Comparison of ENCODE assay signal across 11 mouse cellular contexts in genomic region chr5:139353496-139353895, GRCm38 (mm10). TPM values are rescaled to one million over a fixed set of nuclear protein-coding genes. Genes with fewer than 3 reads are reported as not detected.
DNase-seq lines count a peak whose midpoint lies in the region; ATAC-seq and TF ChIP-seq lines count a peak whose summit lies in the region.
"Had no signal": no experiment of that assay in that cellular context is flagged by ENCODE, and none has a peak within 500 bp of the region (broad histone marks: within the 10 kb centered on the region; RNA-seq: fewer than 3 reads in every experiment).

No protein-coding gene starts in this region.

- no peaks in the 10 kb centered on the region for H3K27me3 ChIP-seq in hindbrain, embryonic 11.5 days (ENCODE audit: control insufficient read depth, insufficient read depth, low read length)
- H3K27me3 ChIP-seq in hindbrain, embryonic 14.5 days (ENCODE audit: control insufficient read depth, insufficient read depth, low read length), result no peaks in the 10 kb centered on the region
- no peaks in the 10 kb centered on the region for H3K27me3 ChIP-seq in CH12.LX (replicated peaks)

- no peak for TF ChIP-seq POLR2A in CH12.LX (IDR thresholded peaks at IDR 0.05; ENCODE audit: low read depth, low read length)

- peak; percentile 50 for DNase-seq in hindbrain, embryonic 11.5 days (ENCODE audit: low spot score)
- DNase-seq in hindbrain, embryonic 14.5 days (ENCODE audit: low spot score), result no peak
- peak; percentile 66 for DNase-seq in CH12.LX (ENCODE audit: extremely low read depth)
- DNase-seq in naive thymus-derived CD4-positive, alpha-beta T cell, adult 2 months (ENCODE audit: low read depth), result peak; percentile 77
- no peak for DNase-seq in yolk sac, embryonic 10.5 days (ENCODE audit: low spot score)
- DNase-seq in gastrocnemius, adult 8-10 months (ENCODE audit: low spot score in 2 of 2), result no peak
- no peak for DNase-seq in layer of hippocampus, adult 18-20 months (ENCODE audit: low spot score in 2 of 2)

- H3K36me3 ChIP-seq in hindbrain, embryonic 11.5 days (ENCODE audit: control insufficient read depth, insufficient read depth, low read length), result no peaks in the 10 kb centered on the region
- H3K36me3 ChIP-seq in hindbrain, embryonic 14.5 days (replicated peaks; ENCODE audit: control insufficient read depth, insufficient read depth), result no peaks in the 10 kb centered on the region
- H3K36me3 ChIP-seq in CH12.LX (replicated peaks in 1 of 2; ENCODE audit: control insufficient read depth in 1 of 2, insufficient read depth in 1 of 2, low read length in 1 of 2), result peaks cover 0 to 16% of the 10 kb centered on the region in 2 experiments

- TF ChIP-seq EP300 in CH12.LX (IDR thresholded peaks at IDR 0.05; ENCODE audit: low read length), result no peak

- H3K4me1 ChIP-seq in hindbrain, embryonic 11.5 days (replicated peaks; ENCODE audit: control insufficient read depth, insufficient read depth, low read length), result no peaks in the 10 kb centered on the region
- H3K4me1 ChIP-seq in hindbrain, embryonic 14.5 days (replicated peaks; ENCODE audit: control insufficient read depth, insufficient read depth, low read length), result no peaks in the 10 kb centered on the region
- peaks cover 15 to 26% of the 10 kb centered on the region in 2 experiments; a peak in 3 of 4 replicates for H3K4me1 ChIP-seq in CH12.LX (ENCODE audit: control insufficient read depth in 1 of 2, insufficient read depth in 2 of 2)

- no peaks in the 10 kb centered on the region for H3K9me3 ChIP-seq in hindbrain, embryonic 11.5 days (ENCODE audit: control insufficient read depth, low read length)
- H3K9me3 ChIP-seq in hindbrain, embryonic 14.5 days (ENCODE audit: control insufficient read depth, low read length), result no peaks in the 10 kb centered on the region
- H3K9me3 ChIP-seq in CH12.LX (replicated peaks; ENCODE audit: low read length), result no peaks in the 10 kb centered on the region

- dilution Hi-C loops in CH12.LX (cut with MboI; ENCODE audit: extremely low pct_ligation_motif_present, extremely low pct_unique_long_range_greater_than_20kb, low sequenced_read_pairs), result no loop called here

- peak; percentile 51 for TF ChIP-seq RAD21 in CH12.LX (IDR thresholded peaks at IDR 0.05; ENCODE audit: low read depth, low read length)

- H3K79me2 ChIP-seq in CH12.LX (replicated peaks; ENCODE audit: control insufficient read depth, extremely low read depth, insufficient read depth, poor library complexity, severe bottlenecking), result no peaks in the 10 kb centered on the region

- no peak overlapping the region for H3K4me3 ChIP-seq in hindbrain, embryonic 11.5 days (ENCODE audit: low read depth, low read length)
- no peak overlapping the region for H3K4me3 ChIP-seq in hindbrain, embryonic 14.5 days (replicated peaks; ENCODE audit: low read length)
- H3K4me3 ChIP-seq in CH12.LX (replicated peaks in 1 of 3; ENCODE audit: low read depth in 2 of 3, low read length in 2 of 3, poor library complexity in 1 of 3), result no peak overlapping the region

- no peak overlapping the region for H3K9ac ChIP-seq in hindbrain, embryonic 11.5 days (ENCODE audit: low read depth, low read length)
- H3K9ac ChIP-seq in hindbrain, embryonic 14.5 days, result no peak overlapping the region
- no peak overlapping the region for H3K9ac ChIP-seq in CH12.LX (ENCODE audit: insufficient read depth, low read depth)

- in situ Hi-C loops in CH12.LX (cut with MboI; ENCODE audit: low pct_ligation_motif_present, low pct_unique_long_range_greater_than_20kb, low sequenced_read_pairs), result loop anchor here (25.0 kb wide), 1 partner anchor 109 kb away; the partner anchor contains the start of gene 3110082I17Rik

- H3K27ac ChIP-seq in hindbrain, embryonic 11.5 days (ENCODE audit: low read depth, low read length), result no peak overlapping the region
- no peak overlapping the region for H3K27ac ChIP-seq in hindbrain, embryonic 14.5 days
- no peak overlapping the region for H3K27ac ChIP-seq in CH12.LX (ENCODE audit: insufficient read depth, low read depth)

- 67% methylated on average over 10 of the region's 10 CpGs for WGBS in hindbrain, embryonic 11.5 days
- 66% methylated on average over 10 of the region's 10 CpGs for WGBS in hindbrain, embryonic 14.5 days

- ATAC-seq in hindbrain, embryonic 11.5 days (ENCODE audit: low FRiP score), result no peak
- no peak for ATAC-seq in hindbrain, embryonic 14.5 days (ENCODE audit: low FRiP score)
- peak; percentile 39; the same call in 1 of the 2 replicates for ATAC-seq in common myeloid progenitor, adult 5-6 weeks (replicated peaks; ENCODE audit: low read depth, poor library complexity, severe bottlenecking)

- TF ChIP-seq CTCF in CH12.LX (conservative IDR thresholded peaks at IDR 0.05 in 1 of 2, IDR thresholded peaks at IDR 0.05 in 1 of 2; ENCODE audit: low read depth in 2 of 2, low read length in 2 of 2), result peak in 1 of 2 experiments; percentile 77; a peak in 2 of 4 replicates

- H3K4me2 ChIP-seq in hindbrain, embryonic 11.5 days (replicated peaks; ENCODE audit: low read depth, low read length), result no peak overlapping the region
- no peak overlapping the region for H3K4me2 ChIP-seq in hindbrain, embryonic 14.5 days (replicated peaks)
- no peak overlapping the region for H3K4me2 ChIP-seq in CH12.LX (ENCODE audit: insufficient read depth, low read depth, poor library complexity, severe bottlenecking)

TF ChIP-seq in CH12.LX, 34 proteins besides CTCF, POLR2A, EP300 and RAD21:
- peak; percentile 66 for TF ChIP-seq ZNF384 (IDR thresholded peaks at IDR 0.05; ENCODE audit: low read depth, low read length)
- peak; percentile 75 for TF ChIP-seq SMC3 (IDR thresholded peaks at IDR 0.05; ENCODE audit: low read depth, low read length)
- no peak for TF ChIP-seq HCFC1 (IDR thresholded peaks at IDR 0.05; ENCODE audit: low read depth, low read length)
- no peak for TF ChIP-seq ZKSCAN1 (IDR thresholded peaks at IDR 0.05; ENCODE audit: borderline replicate concordance, low read depth, low read length)
- TF ChIP-seq POLR2AphosphoS2 (IDR thresholded peaks at IDR 0.05; ENCODE audit: low read depth, low read length), result no peak
- TF ChIP-seq NELFE (IDR thresholded peaks at IDR 0.05; ENCODE audit: low read depth, low read length), result 0 out of 2 replicates have a peak, but pooled peaks have one; percentile 22
- TF ChIP-seq TCF12 (IDR thresholded peaks at IDR 0.05; ENCODE audit: low read depth, low read length), result no peak

RNA-seq across cellular contexts. Expression of gene Cyp2w1, which starts 1.1 kb away (rescaled TPM):
- not detected in 2 replicates for polyA plus RNA-seq in hindbrain, embryonic 11.5 days (2014; fragmentation: Nextera tagmentation; extraction: Ambion mirVana)
- polyA plus RNA-seq in hindbrain, embryonic 14.5 days (2014; fragmentation: Nextera tagmentation; extraction: Ambion mirVana), result not detected in 2 replicates
- total RNA-seq in CH12.LX (2012; rRNA removed), result not detected in 2 replicates
- total RNA-seq in CH12.LX (2014; rRNA removed), result not detected in 2 replicates
- not detected in 2 replicates for polyA plus RNA-seq in CH12.LX (2012; ENCODE audit: insufficient read length, low read depth)
- not detected in 2 replicates for total RNA-seq in common myeloid progenitor, adult 5-6 weeks (2017)
- not detected for total RNA-seq in gastrocnemius, adult 8-10 months (2022)
- total RNA-seq in layer of hippocampus, adult 18-20 months (2021), result not detected
- total RNA-seq: adrenal gland, postnatal 36 days had no signal
- polyA plus RNA-seq: kidney, embryonic 14.5 days; neural tube, embryonic 11.5 days had no signal

RNA-seq across cellular contexts. Expression of gene Cox19, which starts 2.3 kb away (rescaled TPM):
- polyA plus RNA-seq in hindbrain, embryonic 11.5 days (2014; fragmentation: Nextera tagmentation; extraction: Ambion mirVana), result 127 and 129 TPM in 2 replicates
- polyA plus RNA-seq in hindbrain, embryonic 14.5 days (2014; fragmentation: Nextera tagmentation; extraction: Ambion mirVana), result 110 and 113 TPM in 2 replicates
- total RNA-seq in CH12.LX (2012; rRNA removed), result 30.1 and 38.8 TPM in 2 replicates
- 32.1 and 32.3 TPM in 2 replicates for total RNA-seq in CH12.LX (2014; rRNA removed)
- polyA plus RNA-seq in CH12.LX (2012; ENCODE audit: insufficient read length, low read depth), result 70.1 and 74.0 TPM in 2 replicates
- 10.9 and 17.8 TPM in 2 replicates for total RNA-seq in common myeloid progenitor, adult 5-6 weeks (2017)
- 10 to 100 TPM; 46.5 to 60.3 (median 57.4) TPM for total RNA-seq in gastrocnemius, adult 8-10 months (2022)
- total RNA-seq in layer of hippocampus, adult 18-20 months (2021), result 10 to 100 TPM; 65.3 to 71.1 TPM

RNA-seq across cellular contexts. Expression of gene Gpr146, which starts 24.0 kb away (rescaled TPM):
- polyA plus RNA-seq in hindbrain, embryonic 11.5 days (2014; fragmentation: Nextera tagmentation; extraction: Ambion mirVana), result 1.8 TPM in 2 replicates
- polyA plus RNA-seq in hindbrain, embryonic 14.5 days (2014; fragmentation: Nextera tagmentation; extraction: Ambion mirVana), result 1.4 and 2.7 TPM in 2 replicates
- 0.08 and 0.13 TPM in 2 replicates for total RNA-seq in CH12.LX (2012; rRNA removed)
- total RNA-seq in CH12.LX (2014; rRNA removed), result not detected in 2 replicates
- polyA plus RNA-seq in CH12.LX (2012; ENCODE audit: insufficient read length, low read depth), result not detected in 2 replicates
- 4.9 and 5.4 TPM in 2 replicates for total RNA-seq in common myeloid progenitor, adult 5-6 weeks (2017)
- 10 to 100 TPM; 20.9 to 28.6 (median 25.4) TPM for total RNA-seq in gastrocnemius, adult 8-10 months (2022)
- 10 to 100 TPM; 10.8 to 12.2 TPM for total RNA-seq in layer of hippocampus, adult 18-20 months (2021)

RNA-seq across cellular contexts. Expression of gene Adap1, which starts 28.1 kb away (rescaled TPM):
- 2.1 and 4.0 TPM in 2 replicates for polyA plus RNA-seq in hindbrain, embryonic 11.5 days (2014; fragmentation: Nextera tagmentation; extraction: Ambion mirVana)
- polyA plus RNA-seq in hindbrain, embryonic 14.5 days (2014; fragmentation: Nextera tagmentation; extraction: Ambion mirVana), result 78.6 and 89.9 TPM in 2 replicates
- total RNA-seq in CH12.LX (2012; rRNA removed) (73.2 and 93.9 TPM in 2 replicates), CH12.LX (2014; rRNA removed) (53.9 and 55.3 TPM in 2 replicates)
- polyA plus RNA-seq in CH12.LX (2012; ENCODE audit: insufficient read length, low read depth), result 61.8 and 70.7 TPM in 2 replicates
- total RNA-seq in common myeloid progenitor, adult 5-6 weeks (2017), result 15.8 and 25.8 TPM in 2 replicates
- total RNA-seq in gastrocnemius, adult 8-10 months (2022), result 1 to 10 TPM in 1 of 4 experiments, under 1 TPM in 3; 0.44 to 2.0 (median 0.64) TPM
- total RNA-seq in layer of hippocampus, adult 18-20 months (2021), result 100 to 1,000 TPM; 164 to 166 TPM

RNA-seq across cellular contexts. Expression of gene C130050O18Rik, which starts 51.6 kb away (rescaled TPM):
- polyA plus RNA-seq in hindbrain, embryonic 11.5 days (2014; fragmentation: Nextera tagmentation; extraction: Ambion mirVana), result 0.11 and 0.32 TPM in 2 replicates
- 0.26 and 0.32 TPM in 2 replicates for polyA plus RNA-seq in hindbrain, embryonic 14.5 days (2014; fragmentation: Nextera tagmentation; extraction: Ambion mirVana)
- 0.17 TPM in 1 of 2 replicates, not detected in the other for total RNA-seq in CH12.LX (2012; rRNA removed)
- total RNA-seq in CH12.LX (2014; rRNA removed), result 0.15 TPM in 1 of 2 replicates, not detected in the other
- polyA plus RNA-seq in CH12.LX (2012; ENCODE audit: insufficient read length, low read depth), result 0.53 and 0.54 TPM in 2 replicates
- 0.53 and 1.6 TPM in 2 replicates for total RNA-seq in common myeloid progenitor, adult 5-6 weeks (2017)
- total RNA-seq in gastrocnemius, adult 8-10 months (2022), result under 1 TPM in 2 of 4 experiments, not detected in 2; 0.15 to 0.27 TPM
- total RNA-seq in layer of hippocampus, adult 18-20 months (2021), result under 1 TPM in 1 of 2 experiments, not detected in 1; 0.33 TPM

Comparison
In these comparisons a context has a peak if more than half of its experiments do, and no peak if none do; other contexts are left out.
1. DNase-seq: peak in hindbrain, embryonic 11.5 days (single experiment), CH12.LX (single experiment) and naive thymus-derived CD4-positive, alpha-beta T cell, adult 2 months (single experiment); none in hindbrain, embryonic 14.5 days (single experiment), yolk sac, embryonic 10.5 days (single experiment), gastrocnemius, adult 8-10 months (0 of 2) and layer of hippocampus, adult 18-20 months (0 of 2).